Mouse (Mus musculus): ENCODE data around the gene Taar5. TPM values are rescaled to one million over a fixed set of nuclear protein-coding genes. Genes with fewer than 3 reads are reported as not detected.
A peak's percentile ranks its signal among the peaks of the same experiment; 100 is the strongest.

Taar5 gene
- polyA plus RNA-seq, 1 experiment from 2014 or later, result 0.30 TPM

GRCm38 (mm10) chr10:23949508-23950005, 20.9 kb upstream of the Taar5 start, which contains the start of gene Taar3:
Gene Taar3, plus strand, starts transcription at chr10:23949558.
- Histone ChIP-seq H3K27ac (no peak within 1 kb of the TSS), H3K4me1 (replicated peaks; ENCODE audit: insufficient read depth, low read length) (no peaks in the 10 kb centered on the region), H3K36me3 (ENCODE audit: insufficient read depth, low read length) (no peaks in the 10 kb centered on the region), H3K9me3 (replicated peaks; ENCODE audit: low read length) (no peaks in the 10 kb centered on the region), H3K4me3 (replicated peaks; ENCODE audit: low read depth, low read length) (no peak within 1 kb of the TSS), H3K4me2 (ENCODE audit: low read length) (no peak within 1 kb of the TSS), H3K9ac (ENCODE audit: low read depth, low read length) (no peak within 1 kb of the TSS), H3K27me3 (ENCODE audit: insufficient read depth, low read length) (no peaks in the 10 kb centered on the region)
- TF ChIP-seq CTCF (IDR thresholded peaks at IDR 0.05; ENCODE audit: low read depth), result no peak
- DNase-seq (ENCODE audit: low spot score) (no peak), ATAC-seq (replicated peaks; ENCODE audit: low FRiP score, low read depth) (no peak)
- WGBS, result 90% methylated on average over 16 of the region's 16 CpGs

- WGBS, result 80% methylated on average over 6 of the region's 6 CpGs
- ATAC-seq (replicated peaks; ENCODE audit: low FRiP score, low read depth) (no peak), DNase-seq (ENCODE audit: low spot score) (no peak)
Observed at GRCm38 (mm10) chr10:23951714-23952113, 18.8 kb upstream of the Taar5 start.

GRCm38 (mm10) chr10:23959071-23959470, 11.4 kb upstream of the Taar5 start:
- Histone ChIP-seq H3K9me3 (replicated peaks; ENCODE audit: low read length) (no peaks in the 10 kb centered on the region), H3K36me3 (ENCODE audit: insufficient read depth, low read length) (no peaks in the 10 kb centered on the region), H3K4me3 (replicated peaks; ENCODE audit: low read depth, low read length) (no peak overlapping the region), H3K4me2 (ENCODE audit: low read length) (no peak overlapping the region), H3K27me3 (ENCODE audit: insufficient read depth, low read length) (no peaks in the 10 kb centered on the region), H3K9ac (ENCODE audit: low read depth, low read length) (no peak overlapping the region), H3K4me1 (replicated peaks; ENCODE audit: insufficient read depth, low read length) (no peaks in the 10 kb centered on the region), H3K27ac (no peak overlapping the region)
- WGBS, result 24% methylated on average over 3 of the region's 3 CpGs
- peak; percentile 80 for ATAC-seq (replicated peaks; ENCODE audit: low FRiP score, low read depth)
- no peak for TF ChIP-seq CTCF (IDR thresholded peaks at IDR 0.05; ENCODE audit: low read depth)
- peak; percentile 33 for DNase-seq (ENCODE audit: low spot score)

More at GRCm38 (mm10) chr10:23951714-23952113, 18.8 kb upstream of the Taar5 start:
- Histone ChIP-seq H3K4me1 (replicated peaks; ENCODE audit: insufficient read depth, low read length) (no peaks in the 10 kb centered on the region), H3K27ac (no peak overlapping the region), H3K27me3 (ENCODE audit: insufficient read depth, low read length) (no peaks in the 10 kb centered on the region), H3K9ac (ENCODE audit: low read depth, low read length) (no peak overlapping the region), H3K36me3 (ENCODE audit: insufficient read depth, low read length) (no peaks in the 10 kb centered on the region), H3K4me2 (ENCODE audit: low read length) (no peak overlapping the region), H3K4me3 (replicated peaks; ENCODE audit: low read depth, low read length) (no peak overlapping the region), H3K9me3 (replicated peaks; ENCODE audit: low read length) (no peaks in the 10 kb centered on the region)
- no peak for TF ChIP-seq CTCF (IDR thresholded peaks at IDR 0.05; ENCODE audit: low read depth)

- ATAC-seq (replicated peaks; ENCODE audit: low FRiP score, low read depth) (no peak), DNase-seq (ENCODE audit: low spot score) (no peak)
- H3K36me3 ChIP-seq (ENCODE audit: insufficient read depth, low read length), result no peaks in the 10 kb centered on the region
- no peak within 1 kb of the TSS for H3K9ac ChIP-seq (ENCODE audit: low read depth, low read length)
- H3K27me3 ChIP-seq (ENCODE audit: insufficient read depth, low read length), result no peaks in the 10 kb centered on the region
- WGBS, result 92% methylated on average over 13 of the region's 13 CpGs
- H3K27ac ChIP-seq, result no peak within 1 kb of the TSS
- no peak within 1 kb of the TSS for H3K4me3 ChIP-seq (replicated peaks; ENCODE audit: low read depth, low read length)
- H3K4me1 ChIP-seq (replicated peaks; ENCODE audit: insufficient read depth, low read length), result no peaks in the 10 kb centered on the region
- no peaks in the 10 kb centered on the region for H3K9me3 ChIP-seq (replicated peaks; ENCODE audit: low read length)
- TF ChIP-seq CTCF (IDR thresholded peaks at IDR 0.05; ENCODE audit: low read depth), result no peak
- no peak within 1 kb of the TSS for H3K4me2 ChIP-seq (ENCODE audit: low read length)
Observed at GRCm38 (mm10) chr10:23960444-23960915, 10.0 kb upstream of the Taar5 start, which contains the start of gene Taar4. Gene Taar4, plus strand, starts transcription at chr10:23960494.

GRCm38 (mm10) chr10:23963444-23963843, 7.1 kb upstream of the Taar5 start:
- WGBS, result 21% methylated on average over 3 of the region's 3 CpGs
- no peaks in the 10 kb centered on the region for H3K36me3 ChIP-seq (ENCODE audit: insufficient read depth, low read length)
- peak; percentile 23 for DNase-seq (ENCODE audit: low spot score)
- H3K27me3 ChIP-seq (ENCODE audit: insufficient read depth, low read length), result no peaks in the 10 kb centered on the region
- TF ChIP-seq CTCF (IDR thresholded peaks at IDR 0.05; ENCODE audit: low read depth), result no peak
- H3K4me1 ChIP-seq (replicated peaks; ENCODE audit: insufficient read depth, low read length), result no peaks in the 10 kb centered on the region
- H3K9ac ChIP-seq (ENCODE audit: low read depth, low read length), result no peak overlapping the region
- H3K9me3 ChIP-seq (replicated peaks; ENCODE audit: low read length), result no peaks in the 10 kb centered on the region
- H3K4me3 ChIP-seq (replicated peaks; ENCODE audit: low read depth, low read length), result no peak overlapping the region
- H3K4me2 ChIP-seq (ENCODE audit: low read length), result no peak overlapping the region
- ATAC-seq (replicated peaks; ENCODE audit: low FRiP score, low read depth), result no peak
- no peak overlapping the region for H3K27ac ChIP-seq

GRCm38 (mm10) chr10:23964921-23965610, 5.4 kb upstream of the Taar5 start:
- Histone ChIP-seq H3K4me1 (replicated peaks; ENCODE audit: insufficient read depth, low read length) (no peaks in the 10 kb centered on the region), H3K27me3 (ENCODE audit: insufficient read depth, low read length) (no peaks in the 10 kb centered on the region), H3K36me3 (ENCODE audit: insufficient read depth, low read length) (no peaks in the 10 kb centered on the region), H3K9me3 (replicated peaks; ENCODE audit: low read length) (no peaks in the 10 kb centered on the region), H3K4me3 (replicated peaks; ENCODE audit: low read depth, low read length) (no peak overlapping the region), H3K27ac (no peak overlapping the region), H3K4me2 (ENCODE audit: low read length) (no peak overlapping the region), H3K9ac (ENCODE audit: low read depth, low read length) (no peak overlapping the region)
- 57% methylated on average over 6 of the region's 6 CpGs for WGBS
- DNase-seq (ENCODE audit: low spot score) (peak; percentile 55), ATAC-seq (replicated peaks; ENCODE audit: low FRiP score, low read depth) (peak; percentile 46; the same call in 1 of the 2 replicates)
- no peak for TF ChIP-seq CTCF (IDR thresholded peaks at IDR 0.05; ENCODE audit: low read depth)

Data from kidney, postnatal 0 days (tissue).